Mouse (Mus musculus) layer of hippocampus, postnatal 10 days (tissue): Measurements from ENCODE around the gene Acot1. TPM values are rescaled to one million over a fixed set of nuclear protein-coding genes. Genes with fewer than 3 reads are reported as not detected.

Experiments used
- DNase-seq, 2 experiments: peaks; one replicate each; pipeline ENCODE4 v3.0.0; 2021; ENCODE audit warnings: low spot score in 2 of 2
- long read RNA-seq: library from polyadenylated mRNA; stranded (forward); transcript quantifications from one replicate; pipeline ENCODE4 v2.0.0, GENCODE M21; 2023
- total RNA-seq, 2 experiments: library from RNA; stranded (reverse); gene quantifications; 2 replicates each; pipeline ENCODE4 v1.2.3; 2021

The Acot1 gene
- 10 to 100 TPM; 29.1 to 33.3 TPM for total RNA-seq
- long read RNA-seq, transcript Acot1-201 (3 exons, 2,272 nt), result major isoform, 41 of 41 reads
- long read RNA-seq, partial matches to known transcripts, result 0 of 41 reads
- long read RNA-seq, other reads (novel, unspliced or antisense), result 0 of 41 reads

DNA sequence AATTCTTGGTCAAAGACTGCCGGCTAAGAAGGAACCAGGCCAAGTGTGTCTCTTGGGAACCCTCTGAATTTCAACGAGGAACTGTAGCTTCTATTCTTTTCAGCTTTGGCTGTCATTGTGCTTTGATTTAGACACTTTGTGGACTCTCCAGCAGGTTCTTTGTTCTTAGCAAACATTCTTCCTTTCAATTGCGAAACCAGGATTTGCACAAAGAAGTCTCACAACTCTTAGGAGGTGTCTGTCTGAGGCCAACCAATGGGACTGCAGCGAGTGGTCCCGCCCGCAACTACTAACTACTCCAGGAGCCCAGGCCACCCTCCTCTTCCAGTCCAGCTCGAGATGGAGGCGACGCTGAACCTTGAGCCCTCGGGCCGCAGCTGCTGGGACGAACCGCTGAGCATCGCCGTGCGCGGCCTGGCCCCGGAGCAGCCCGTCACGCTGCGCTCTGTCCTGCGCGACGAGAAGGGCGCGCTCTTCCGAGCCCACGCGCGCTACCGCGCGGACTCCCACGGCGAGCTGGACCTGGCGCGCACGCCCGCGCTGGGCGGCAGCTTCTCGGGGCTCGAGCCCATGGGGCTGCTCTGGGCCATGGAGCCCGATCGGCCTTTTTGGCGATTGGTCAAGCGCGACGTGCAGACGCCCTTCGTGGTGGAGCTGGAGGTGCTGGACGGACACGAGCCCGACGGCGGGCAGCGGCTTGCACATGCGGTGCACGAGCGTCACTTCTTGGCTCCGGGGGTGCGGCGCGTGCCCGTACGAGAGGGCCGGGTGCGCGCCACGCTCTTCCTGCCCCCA, at the start of gene Acot1:
Gene Acot1 (plus strand): TSS at position 320 of the 795 bp plus-strand sequence.
- DNase-seq, result peak; percentile 56 to 72

DNA sequence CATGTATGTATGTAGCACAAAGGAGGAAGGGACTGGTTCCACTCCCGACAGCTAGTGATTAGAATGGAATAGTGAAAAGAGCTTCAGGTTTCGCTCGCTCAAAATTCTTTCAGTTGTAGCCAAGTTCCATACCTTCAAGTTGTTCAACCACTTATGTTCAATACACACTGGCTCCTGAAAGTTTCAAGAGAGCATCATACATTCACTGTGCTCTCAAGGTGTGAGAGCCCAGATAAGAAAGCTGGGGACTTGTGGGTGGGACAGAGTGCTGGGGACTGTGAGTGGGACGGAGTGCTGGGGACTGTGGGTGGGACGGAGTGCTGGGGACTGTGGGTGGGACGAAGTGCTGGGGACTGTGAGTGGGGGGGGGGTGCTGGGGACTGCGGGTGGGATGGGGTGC, 44.1 kb upstream of the Acot1 start:
- DNase-seq, result no peak

DNA sequence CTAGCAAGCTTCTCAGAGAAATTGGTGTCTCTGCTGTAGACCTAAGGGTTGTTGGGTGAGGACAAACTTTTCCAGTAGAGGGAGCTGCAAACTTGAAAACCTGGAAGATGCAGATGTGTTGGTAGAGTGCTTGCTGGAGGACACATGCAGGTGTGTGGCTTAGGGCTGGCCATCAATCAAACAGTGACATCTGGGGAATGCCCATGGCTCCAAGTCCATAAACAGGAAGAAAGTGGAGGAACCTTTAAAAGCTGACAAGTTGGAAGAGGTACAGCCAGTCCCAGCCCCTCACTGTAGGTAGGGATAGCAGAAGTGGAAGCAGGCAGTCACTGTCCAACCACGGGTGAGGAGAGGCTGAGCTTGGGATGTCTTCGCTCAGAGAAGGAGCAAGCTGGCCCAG, 37.2 kb upstream of the Acot1 start:
- DNase-seq, result peak in 1 of 2 experiments; percentile 42

DNA sequence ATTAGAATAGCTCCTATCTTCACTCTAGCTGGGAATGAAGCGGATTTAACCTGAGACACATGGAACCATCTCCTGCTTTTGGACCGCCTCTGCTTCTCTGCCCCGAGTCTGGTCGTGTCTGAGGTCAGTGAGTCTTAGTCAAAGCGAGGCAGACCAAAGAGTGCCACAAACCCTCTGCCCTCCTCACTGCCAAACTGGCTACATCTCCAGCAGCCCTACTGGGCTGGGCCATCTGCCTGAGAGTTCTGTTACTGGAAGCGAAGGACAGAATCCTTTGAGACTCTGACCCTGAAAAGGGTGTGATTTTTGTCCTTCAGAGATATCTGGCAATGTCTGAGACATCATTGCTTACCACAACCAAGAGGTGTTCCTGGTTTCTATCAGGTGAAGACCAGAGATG, 30.4 kb upstream of the Acot1 start:
- no peak for DNase-seq

DNA sequence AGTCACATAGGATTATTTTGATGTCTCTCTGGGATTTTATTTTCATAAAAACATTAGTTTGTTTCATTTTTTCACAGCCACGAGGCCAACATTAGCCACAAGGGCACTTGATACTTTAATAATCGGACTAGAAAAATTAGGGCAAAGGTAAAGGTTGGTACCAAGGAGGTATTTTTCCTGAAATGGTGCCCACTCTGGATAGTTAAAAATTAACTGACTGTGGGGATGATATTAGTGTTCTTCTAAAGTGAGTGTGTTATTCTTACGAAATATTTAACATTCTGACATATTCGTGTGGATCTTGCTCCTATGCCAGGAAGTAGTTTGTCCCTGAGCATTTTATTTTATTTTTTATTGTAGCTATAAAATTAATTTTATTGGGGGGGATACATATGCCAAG, 27.7 kb upstream of the Acot1 start:
- DNase-seq, result no peak

DNA sequence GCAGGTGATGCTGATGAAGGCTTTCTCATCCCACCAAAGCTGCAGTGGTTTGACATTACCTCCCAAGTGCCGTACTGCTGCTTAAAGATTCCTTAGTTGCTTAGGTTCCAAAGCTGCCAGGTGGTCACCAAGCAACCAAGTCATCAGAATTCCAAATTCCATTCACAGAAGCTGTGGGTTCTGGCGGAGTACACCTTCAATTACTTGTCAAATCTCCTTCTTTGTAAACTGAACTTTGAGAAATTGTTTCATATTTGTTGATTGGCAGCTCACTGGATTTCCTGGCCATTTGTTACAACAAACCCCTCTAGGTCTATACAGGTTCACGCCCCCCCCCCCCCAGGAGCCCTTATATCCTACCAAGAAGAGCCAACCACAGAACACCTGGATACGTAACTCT, 24.5 kb upstream of the Acot1 start, which contains the start of gene Heatr4:
Gene Heatr4 (minus strand): TSS at position 101 of the 400 bp plus-strand sequence.
- DNase-seq, result no peak

DNA sequence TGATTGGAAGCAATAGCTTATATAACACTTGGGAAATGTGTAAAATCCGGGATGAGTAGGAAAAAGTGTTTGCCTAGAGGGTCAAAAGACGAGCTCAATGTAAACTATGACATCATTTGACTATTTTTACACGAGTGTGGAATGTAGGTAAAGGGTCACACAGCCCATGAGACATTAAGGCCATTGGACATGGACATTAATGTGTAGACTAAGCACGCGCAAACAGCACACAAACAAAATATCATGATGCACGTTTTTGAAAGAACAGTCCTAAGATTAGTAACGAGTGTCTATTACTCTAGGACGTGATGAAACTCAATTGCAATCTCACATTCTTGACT, 22.1 kb upstream of the Acot1 start:
- DNase-seq, result no peak

DNA sequence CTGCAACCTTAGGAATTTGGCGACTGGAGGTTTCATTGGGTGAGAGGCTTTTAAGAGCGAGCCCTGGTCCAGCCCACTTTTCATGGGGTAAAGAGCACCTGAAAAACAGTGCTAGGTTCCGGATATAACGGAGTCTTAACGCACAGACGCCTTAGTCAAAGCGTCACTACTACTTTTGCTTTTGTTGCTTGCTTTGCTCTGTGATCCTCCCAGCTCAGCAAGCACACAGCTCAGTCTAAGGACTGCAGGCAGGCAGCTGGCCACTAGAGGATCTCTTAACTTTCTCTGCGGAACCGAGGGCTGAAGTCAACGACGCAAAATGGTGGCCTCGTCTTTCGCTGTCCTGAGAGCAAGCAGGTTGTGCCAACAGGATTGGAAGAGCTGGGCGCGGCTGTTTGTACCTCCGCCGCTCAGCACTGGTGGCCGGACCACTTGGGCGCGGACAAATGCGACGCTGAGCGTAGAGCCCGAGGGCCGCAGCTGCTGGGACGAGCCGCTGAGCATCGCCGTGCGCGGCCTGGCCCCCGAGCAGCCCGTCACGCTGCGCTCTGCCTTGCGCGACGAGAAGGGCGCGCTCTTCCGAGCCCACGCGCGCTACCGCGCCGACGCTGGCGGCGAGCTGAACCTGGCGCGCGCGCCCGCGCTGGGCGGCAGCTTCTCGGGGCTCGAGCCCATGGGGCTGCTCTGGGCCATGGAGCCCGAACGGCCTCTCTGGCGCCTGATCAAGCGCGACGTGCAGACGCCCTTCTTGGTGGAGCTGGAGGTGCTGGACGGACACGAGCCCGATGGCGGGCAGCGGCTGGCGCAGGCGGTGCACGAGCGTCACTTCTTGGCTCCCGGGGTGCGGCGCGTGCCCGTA, 21.5 kb upstream of the Acot1 start, which contains the start of gene Acot2:
Gene Acot2 (plus strand): TSS at position 279 of the 859 bp plus-strand sequence.
- DNase-seq, result peak; percentile 75 to 77

DNA sequence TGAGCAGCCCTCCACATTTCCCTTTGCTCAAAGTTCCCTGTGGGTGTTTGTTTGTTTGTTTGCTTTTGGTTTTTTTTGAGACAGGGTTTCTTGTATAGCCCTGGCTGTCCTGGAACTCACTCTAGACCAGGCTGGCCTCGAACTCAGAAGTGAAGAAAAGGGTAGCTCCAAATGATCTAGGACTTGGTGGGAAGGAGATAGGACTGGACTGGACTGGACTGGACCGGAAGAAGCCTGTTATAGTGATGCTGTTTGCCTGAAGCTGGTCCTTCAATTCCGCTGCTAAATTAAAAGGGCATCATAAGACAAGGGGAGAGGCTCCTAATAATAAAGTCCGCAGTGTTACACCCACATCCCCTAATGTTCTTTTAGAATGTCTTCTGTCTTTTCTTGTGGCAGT, 20.8 kb upstream of the Acot1 start:
- no peak for DNase-seq

DNA sequence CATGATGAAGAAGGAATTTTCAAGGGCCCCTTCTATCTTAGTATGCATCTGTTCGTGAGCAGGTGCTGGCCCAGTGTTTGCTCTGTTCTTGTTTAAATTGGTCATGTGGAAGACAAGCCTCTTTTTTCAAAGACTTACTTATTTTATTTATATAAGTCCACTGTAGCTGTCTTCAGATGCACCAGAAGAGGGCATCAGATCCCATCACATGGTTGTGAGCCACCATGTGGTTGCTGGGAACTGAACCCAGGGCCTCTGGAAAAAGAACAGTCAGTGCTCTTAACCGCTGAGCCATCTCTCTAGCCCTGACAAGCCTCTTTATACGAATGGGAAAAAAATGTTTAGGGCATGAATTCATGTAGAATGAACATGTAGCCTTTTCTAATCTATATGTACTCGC, 19.9 kb upstream of the Acot1 start:
- DNase-seq, result no peak

DNA sequence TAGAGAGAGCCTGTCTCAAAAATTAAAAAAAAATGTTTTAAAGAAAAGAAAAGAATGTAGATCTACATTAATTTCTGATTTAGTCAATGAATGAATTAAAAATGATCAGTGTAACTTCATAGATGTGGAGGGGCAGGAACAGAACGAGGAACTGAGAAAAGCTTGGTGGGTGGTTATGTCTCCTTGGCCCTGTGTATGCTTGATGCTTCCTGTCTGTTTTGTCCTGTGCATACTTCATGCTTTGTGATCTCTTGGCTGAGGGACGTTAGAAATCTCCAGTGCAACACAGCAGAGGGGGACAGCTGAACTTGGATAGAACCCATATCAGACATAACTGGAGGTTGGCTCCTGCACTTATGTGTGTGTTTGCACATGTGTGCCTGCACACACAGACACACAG, 12.1 kb upstream of the Acot1 start:
- DNase-seq, result no peak

DNA sequence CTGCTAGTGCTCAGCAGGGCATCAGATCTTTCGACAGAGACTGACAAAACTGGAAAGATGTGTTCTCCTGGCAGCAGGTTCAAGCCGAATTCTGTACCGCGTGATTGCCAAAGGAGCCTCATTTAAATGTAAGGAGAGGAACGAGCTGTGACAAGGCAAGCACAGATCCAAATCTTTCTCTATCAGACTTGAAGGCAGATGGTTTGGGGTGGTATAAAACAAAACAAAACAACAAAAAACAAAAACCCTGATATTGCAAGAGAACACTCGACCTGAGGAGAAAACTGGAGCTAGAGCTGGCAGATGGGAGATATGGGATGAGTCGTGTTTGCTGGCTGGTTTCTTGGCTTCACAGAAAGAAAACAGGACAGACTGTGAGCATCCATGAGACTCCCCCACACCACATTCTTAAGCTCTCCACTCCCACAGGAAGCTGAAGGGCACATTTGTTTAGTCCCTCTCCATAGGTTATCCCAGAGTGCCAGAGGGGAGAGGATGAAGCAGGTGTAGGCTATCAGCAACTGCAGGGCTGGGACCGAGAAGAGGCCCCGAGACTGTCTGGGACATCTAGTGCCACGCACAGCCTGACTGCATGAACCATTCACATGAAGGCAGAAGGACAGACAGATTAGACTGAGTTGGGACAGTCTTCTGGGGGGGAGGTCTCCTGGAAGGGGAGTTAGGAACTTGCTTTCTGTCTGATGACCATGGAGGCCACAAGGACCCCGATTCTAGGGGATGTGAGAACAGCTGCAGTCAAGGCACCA, 10.8 kb upstream of the Acot1 start:
- DNase-seq, result peak; percentile 16 to 20

DNA sequence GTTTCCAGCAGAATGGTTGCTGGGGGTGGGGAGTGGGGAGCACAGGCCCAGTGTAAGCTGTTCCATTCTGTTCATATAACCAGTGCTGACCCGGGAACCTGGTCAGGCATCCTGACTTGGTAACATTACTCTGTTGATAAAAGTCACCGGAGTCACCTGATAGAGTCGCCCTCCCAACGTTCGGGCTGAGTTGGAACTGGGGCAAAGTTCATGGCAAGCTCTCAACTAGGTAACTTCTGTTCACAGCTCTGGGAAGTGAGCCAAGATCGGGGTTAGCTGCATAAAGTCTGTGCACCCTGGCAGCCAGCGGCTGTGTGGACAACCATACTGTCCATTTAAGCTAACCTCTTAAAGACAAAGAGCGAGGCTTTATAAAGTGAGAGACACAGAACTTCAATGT, 10.1 kb upstream of the Acot1 start:
- DNase-seq, result peak in 1 of 2 experiments; percentile 26

DNA sequence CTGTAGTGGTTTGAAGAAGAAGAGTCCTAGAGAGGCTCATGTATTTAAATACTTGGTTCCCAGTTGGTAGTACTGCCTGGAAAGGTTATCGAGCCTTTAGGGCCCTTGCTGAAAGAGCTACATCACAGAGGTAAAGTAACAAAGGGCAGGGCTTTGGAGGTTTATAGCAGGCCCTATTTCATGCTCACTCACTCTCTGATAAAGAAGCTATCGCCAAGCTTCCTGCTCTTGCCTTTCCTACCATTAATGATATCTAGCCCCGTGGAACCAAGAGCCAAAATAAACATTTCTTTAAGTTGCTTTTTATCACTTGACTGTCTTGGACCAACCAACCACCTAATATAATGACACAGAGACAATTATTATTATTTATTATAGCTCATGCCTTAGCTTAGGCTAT, 8.9 kb upstream of the Acot1 start:
- no peak for DNase-seq

DNA sequence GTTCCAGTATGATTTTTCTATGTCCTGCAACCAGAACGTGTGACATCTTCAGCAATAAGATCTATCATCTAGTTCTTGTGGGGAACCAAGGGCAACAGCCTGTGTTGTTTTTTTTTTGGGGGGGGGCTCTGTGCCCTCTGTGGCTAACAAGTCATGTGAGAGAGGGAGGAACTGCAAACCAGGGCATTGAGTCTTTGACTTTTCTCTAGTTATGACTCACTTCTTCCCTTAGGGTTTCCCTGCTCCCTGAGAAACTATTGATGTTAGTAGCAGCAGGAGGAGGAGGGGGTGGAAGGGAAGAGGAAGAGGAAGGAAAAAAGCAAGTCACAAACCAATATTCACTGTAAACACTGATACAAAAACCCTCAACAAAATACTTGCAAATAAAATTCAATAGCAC, 5.4 kb upstream of the Acot1 start:
- DNase-seq, result no peak

DNA sequence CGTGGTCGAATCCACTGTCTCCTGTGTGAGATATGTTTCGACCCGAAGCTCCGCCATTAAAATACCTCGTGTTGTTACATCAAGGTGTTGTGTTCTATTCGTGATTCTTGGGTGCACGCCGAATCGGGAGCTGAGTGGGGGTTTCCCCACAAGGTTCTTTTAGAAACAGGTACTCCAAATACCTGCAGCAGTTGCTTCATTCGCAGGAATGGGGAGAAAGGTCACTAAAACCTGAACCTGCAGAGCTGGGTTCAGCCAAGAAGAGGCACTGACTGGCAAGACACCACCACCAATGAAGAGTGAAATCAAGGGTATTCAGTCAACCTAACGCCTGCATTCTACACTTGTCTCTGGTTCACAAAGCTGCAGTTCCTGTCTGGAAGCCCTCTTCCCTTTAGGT, 1.0 kb upstream of the Acot1 start:
- DNase-seq, result no peak

DNA sequence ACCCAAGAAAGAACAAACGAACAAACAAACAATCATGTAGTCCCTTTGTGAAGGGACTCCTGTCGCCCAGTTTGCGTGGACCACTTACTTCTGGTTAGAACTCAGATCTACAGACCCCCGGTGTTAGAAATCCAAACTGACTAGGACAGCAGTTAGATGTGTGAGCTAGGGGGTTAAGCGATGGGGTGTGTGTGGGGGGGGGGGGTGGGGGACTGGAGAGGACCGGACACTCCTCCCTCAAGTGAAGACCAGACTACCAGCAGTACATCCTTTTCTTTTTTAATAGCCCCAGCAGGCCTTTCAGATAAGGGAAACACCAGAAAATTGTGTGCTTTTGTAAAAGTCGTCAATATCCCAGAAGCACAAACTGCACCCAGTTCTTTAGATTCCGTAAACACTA, 561 bp upstream of the Acot1 start:
- no peak for DNase-seq

DNA sequence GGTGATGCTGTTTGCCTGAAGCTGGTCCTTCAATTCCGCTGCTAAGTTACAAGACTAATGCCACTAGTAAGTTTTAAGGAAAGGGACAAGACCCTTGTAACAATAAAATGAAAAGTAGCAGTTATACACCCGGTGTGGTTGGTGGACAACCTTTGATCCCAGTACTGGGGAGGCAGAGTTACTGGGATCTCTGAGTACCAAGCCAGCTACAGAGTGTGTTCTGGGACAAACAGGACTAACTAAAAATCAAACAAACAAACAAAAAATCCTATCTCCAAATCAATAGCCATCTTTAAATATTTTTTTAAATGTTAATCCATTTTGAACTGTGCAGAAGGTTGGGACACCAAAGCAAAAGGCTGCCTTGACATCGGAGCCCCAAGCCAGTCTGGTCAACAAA, 911 bp downstream of the Acot1 start:
- no peak for DNase-seq

DNA sequence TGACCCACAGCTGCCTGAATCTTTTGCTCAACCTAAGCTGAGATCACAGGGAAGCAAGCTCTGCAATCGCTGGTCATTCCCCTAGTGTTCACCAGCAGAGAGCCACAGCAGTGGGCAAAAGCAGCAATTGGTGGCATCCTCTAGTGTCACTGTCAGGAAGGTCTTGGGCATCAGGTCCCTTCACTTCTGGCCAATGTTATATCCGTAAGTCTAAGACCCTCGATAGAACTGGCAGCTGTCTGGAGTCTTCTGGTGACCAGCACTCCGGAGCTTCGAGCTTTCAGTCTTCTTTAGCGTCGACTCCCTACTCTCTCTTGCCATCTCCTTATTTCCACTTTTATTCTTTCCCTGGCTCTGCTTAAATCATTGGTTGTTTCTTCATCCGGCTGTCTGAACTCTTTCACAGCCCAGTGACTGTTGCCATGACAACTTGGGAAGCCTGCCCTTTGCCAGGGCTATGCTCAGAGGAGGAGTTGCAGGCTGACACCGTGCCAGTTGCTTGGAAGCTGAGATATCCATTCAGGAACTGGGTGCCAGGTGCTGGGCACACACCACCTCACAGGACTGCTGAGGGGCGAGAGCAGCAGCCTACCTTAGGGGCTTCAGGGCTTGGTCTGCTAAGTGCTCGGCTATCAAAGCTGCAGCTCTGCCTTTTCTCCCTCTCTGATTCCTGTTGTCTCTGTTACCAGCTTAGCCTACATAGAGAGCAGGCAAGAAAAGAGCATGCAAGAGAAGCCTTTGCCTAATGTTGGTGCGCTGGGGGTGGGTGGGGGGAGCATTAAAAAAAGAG, 2.2 kb downstream of the Acot1 start:
- peak; percentile 73 to 78 for DNase-seq

DNA sequence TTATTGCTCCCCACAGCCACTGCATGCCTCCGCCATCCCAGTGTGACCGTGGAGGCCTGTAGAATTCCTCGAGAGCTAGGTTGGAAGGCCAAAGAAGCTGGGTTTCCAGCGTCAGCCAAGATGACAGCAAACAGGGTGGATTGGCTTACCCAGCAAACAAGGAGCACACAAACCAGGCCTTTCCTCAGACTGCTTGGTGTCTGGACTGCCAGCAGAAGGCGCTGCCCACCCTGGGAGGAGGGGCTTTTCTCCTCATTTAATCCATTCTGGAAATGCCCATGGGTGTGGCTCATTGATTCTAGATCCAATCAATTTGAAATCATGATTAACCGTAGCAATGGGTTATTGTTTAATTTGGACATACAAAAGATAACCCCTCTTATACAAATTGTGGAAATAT, 3.8 kb downstream of the Acot1 start:
- peak in 1 of 2 experiments; percentile 27 for DNase-seq

DNA sequence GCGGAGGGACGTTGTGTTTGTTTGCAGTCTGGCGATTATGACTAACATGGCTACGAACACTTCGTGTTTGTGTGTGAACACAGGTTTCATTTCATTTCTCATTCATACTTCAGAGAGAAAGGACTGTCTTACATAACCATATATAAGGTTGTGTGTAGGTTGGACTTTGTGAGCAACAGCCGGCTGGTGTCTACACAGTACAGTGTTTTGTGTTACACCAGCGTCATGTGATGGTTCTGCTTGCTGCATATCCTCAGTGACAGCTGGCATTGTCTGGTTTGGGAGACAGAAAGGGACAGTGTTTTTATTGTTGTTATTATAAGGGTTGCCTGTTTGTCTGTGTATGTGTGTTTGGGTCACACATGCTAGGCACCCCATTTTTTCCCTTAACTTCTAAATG, 4.4 kb downstream of the Acot1 start:
- DNase-seq, result no peak
